Mouse (Mus musculus): ENCODE measurements around the gene Ifitm7. TPM values are rescaled to one million over a fixed set of nuclear protein-coding genes. Genes with fewer than 3 reads are reported as not detected.

The Ifitm7 gene
- total RNA-seq (2014; rRNA removed) (0.48 and 0.92 TPM in 2 replicates), polyA plus RNA-seq (2015; fragmentation: Nextera tagmentation; extraction: Ambion mirVana) (0.36 and 0.44 TPM in 2 replicates)

DNA sequence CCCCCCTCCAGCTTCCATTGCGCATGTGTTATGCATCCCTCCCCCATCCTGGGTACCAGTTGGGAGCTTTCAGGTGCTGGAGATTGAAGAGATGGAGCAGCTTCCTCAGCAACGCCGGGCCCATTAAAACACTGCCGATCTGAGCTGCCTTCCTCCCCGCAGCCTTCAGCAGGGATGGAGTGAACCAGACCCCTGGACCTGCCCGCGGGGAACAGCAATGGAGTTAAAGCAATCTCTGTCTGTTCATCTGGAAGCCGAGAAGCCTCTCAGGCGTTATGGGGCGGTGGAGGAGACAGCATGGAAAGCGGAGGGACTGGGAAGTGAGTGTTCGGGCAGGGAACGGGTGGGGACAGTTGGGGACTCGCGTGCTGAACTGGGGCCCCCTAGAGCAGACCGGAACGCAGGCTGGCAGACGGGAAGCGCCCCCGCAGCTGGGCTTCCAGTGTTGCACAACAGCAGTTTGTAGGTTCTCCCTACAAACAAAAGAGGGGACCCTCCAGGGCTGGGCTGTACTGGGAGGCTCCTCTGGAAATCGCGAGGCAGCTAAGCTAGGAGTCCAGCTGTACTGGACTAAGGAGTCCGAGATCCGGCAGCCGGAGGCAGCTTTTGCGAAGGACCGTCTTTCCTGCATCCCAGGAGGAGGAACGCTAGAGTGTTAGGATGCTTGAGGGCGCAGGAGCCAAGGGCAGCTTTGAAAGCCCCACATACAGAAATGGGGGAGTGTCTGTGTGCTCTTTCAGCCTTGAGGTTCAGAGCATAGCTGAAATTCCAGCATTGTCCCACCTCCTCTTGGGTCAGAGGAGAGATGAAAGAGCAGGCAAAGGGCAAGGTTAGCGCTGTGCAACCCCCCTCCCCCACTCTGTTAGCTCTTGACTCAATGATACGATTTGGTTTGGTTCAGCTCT is at the start of gene Ifitm7, which contains the start of gene 2900011O08Rik:
TSS of gene Ifitm7 (minus strand) at position 315 of the 905 bp plus-strand sequence.
TSS of gene 2900011O08Rik (plus strand) at position 31 of the 905 bp plus-strand sequence.
- 2% methylated on average over 30 of the region's 31 CpGs for WGBS
- DNase-seq, result peak; percentile 80
- TF ChIP-seq CTCF (IDR thresholded peaks at IDR 0.05; ENCODE audit: low read depth), result no peak
- peak within 1 kb of the TSS; percentile 96 for H3K27ac ChIP-seq (ENCODE audit: low read depth, low read length)
- H3K36me3 ChIP-seq (ENCODE audit: insufficient read depth), result no peaks in the 10 kb centered on the region
- no peaks in the 10 kb centered on the region for H3K9me3 ChIP-seq (ENCODE audit: low read length)
- peak within 1 kb of the TSS; percentile 89 for H3K9ac ChIP-seq
- H3K4me1 ChIP-seq (ENCODE audit: insufficient read depth), result peaks cover 15% of the 10 kb centered on the region
- H3K27me3 ChIP-seq (ENCODE audit: insufficient read depth, low read length), result no peaks in the 10 kb centered on the region
- peak within 1 kb of the TSS; percentile 75 for H3K4me3 ChIP-seq (ENCODE audit: low read depth, low read length)
- H3K4me2 ChIP-seq (ENCODE audit: low read depth), result peak within 1 kb of the TSS; percentile 62
- peak; percentile 93 for ATAC-seq

DNA sequence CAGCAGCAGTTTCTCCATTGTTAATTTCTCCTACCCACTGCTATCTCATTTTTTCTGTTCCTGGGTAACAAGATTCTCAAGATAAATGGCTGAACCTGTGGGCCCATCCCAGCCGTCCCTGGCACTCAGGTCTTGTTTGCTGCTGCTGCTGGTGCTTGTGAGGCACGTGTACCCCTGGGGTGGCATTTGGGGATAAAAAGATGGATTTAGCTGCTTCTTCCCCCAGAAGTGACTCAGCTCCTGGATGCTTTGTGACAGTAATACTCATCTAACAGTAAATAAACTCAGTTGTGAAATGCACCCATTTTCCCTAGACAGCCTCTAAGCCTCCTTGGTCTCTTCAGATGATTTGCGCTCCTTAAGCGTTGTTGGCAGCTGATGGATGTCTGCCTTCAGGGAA is 46.4 kb upstream of the Ifitm7 start:
- no peak overlapping the region for H3K4me3 ChIP-seq (ENCODE audit: low read depth, low read length)
- no peaks in the 10 kb centered on the region for H3K4me1 ChIP-seq (ENCODE audit: insufficient read depth)
- no peaks in the 10 kb centered on the region for H3K9me3 ChIP-seq (ENCODE audit: low read length)
- no peak overlapping the region for H3K27ac ChIP-seq (ENCODE audit: low read depth, low read length)
- DNase-seq, result no peak
- WGBS, result 82% methylated on average over 4 of the region's 4 CpGs
- ATAC-seq, result no peak
- no peak for TF ChIP-seq CTCF (IDR thresholded peaks at IDR 0.05; ENCODE audit: low read depth)
- H3K27me3 ChIP-seq (ENCODE audit: insufficient read depth, low read length), result no peaks in the 10 kb centered on the region
- no peak overlapping the region for H3K9ac ChIP-seq
- no peak overlapping the region for H3K4me2 ChIP-seq (ENCODE audit: low read depth)
- H3K36me3 ChIP-seq (ENCODE audit: insufficient read depth), result no peaks in the 10 kb centered on the region

DNA sequence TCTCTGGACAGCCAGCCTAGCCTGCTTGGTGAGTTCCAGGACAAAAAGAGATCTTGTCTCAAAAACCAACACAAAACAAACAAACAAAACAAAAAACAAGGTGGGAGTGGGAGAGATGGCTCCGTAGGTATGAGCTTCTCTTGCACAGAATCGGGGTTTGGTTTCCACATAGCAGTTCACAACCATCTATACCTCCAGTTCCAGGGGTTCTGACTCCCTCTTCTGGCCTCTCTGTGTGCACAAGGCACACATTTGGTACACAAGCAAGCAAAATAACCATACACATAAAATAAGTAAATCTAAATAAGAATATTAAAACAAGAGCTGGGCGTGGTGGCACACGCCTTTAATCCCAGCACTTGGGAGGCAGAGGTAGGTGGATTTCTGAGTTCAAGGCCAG is 44.0 kb upstream of the Ifitm7 start:
- no peak for DNase-seq
- ATAC-seq, result no peak
- 90% methylated on average over 4 of the region's 4 CpGs for WGBS
- Histone ChIP-seq H3K4me2 (ENCODE audit: low read depth) (no peak overlapping the region), H3K4me3 (ENCODE audit: low read depth, low read length) (no peak overlapping the region), H3K36me3 (ENCODE audit: insufficient read depth) (no peaks in the 10 kb centered on the region), H3K27me3 (ENCODE audit: insufficient read depth, low read length) (no peaks in the 10 kb centered on the region), H3K9me3 (ENCODE audit: low read length) (no peaks in the 10 kb centered on the region), H3K27ac (ENCODE audit: low read depth, low read length) (no peak overlapping the region), H3K9ac (no peak overlapping the region), H3K4me1 (ENCODE audit: insufficient read depth) (no peaks in the 10 kb centered on the region)
- 0 out of 2 replicates have a peak, but pooled peaks have one; percentile 5 for TF ChIP-seq CTCF (IDR thresholded peaks at IDR 0.05; ENCODE audit: low read depth)

DNA sequence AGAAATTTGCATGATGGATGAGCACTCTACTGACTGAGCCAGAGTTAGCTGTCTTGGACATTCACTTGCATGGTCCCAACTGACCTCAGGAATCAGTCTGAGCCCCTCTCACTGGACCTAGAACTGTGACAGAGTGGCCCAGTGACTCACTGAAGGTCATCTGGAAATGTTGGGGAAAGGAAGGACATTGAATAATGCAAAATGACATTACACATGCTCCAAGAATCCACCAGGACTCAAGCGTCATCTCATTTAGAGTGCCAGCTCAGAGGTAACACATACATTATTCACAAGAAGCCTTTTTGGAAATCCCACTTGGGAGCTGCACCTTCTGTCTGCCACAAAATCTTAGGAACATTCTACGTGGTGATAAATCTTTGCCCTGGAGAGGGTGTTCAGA is 43.2 kb upstream of the Ifitm7 start:
- H3K9me3 ChIP-seq (ENCODE audit: low read length), result no peaks in the 10 kb centered on the region
- H3K9ac ChIP-seq, result no peak overlapping the region
- H3K4me2 ChIP-seq (ENCODE audit: low read depth), result no peak overlapping the region
- no peaks in the 10 kb centered on the region for H3K36me3 ChIP-seq (ENCODE audit: insufficient read depth)
- no peak for TF ChIP-seq CTCF (IDR thresholded peaks at IDR 0.05; ENCODE audit: low read depth)
- DNase-seq, result no peak
- H3K27ac ChIP-seq (ENCODE audit: low read depth, low read length), result no peak overlapping the region
- no peaks in the 10 kb centered on the region for H3K4me1 ChIP-seq (ENCODE audit: insufficient read depth)
- no peaks in the 10 kb centered on the region for H3K27me3 ChIP-seq (ENCODE audit: insufficient read depth, low read length)
- 50% methylated on average over 2 of the region's 2 CpGs for WGBS
- H3K4me3 ChIP-seq (ENCODE audit: low read depth, low read length), result no peak overlapping the region
- no peak for ATAC-seq

DNA sequence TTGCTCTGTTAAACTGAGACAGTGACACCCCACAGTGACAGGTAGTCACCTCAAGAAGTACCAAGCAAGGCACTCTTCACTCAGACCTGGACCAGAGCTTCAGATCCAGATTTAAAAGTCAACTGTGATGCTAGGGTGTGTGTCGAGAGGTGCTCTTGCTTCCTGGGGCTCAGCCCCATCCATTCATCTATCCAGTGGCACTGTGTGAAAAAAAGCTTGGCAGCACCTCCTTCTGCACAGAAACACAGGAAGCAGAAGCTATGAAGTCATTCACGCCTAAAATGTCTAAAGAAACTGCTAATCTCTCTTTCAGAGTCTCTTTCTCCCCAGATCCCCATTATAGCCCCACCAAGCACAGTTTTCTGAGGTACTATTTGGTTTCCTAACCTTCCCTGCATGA is 42.4 kb upstream of the Ifitm7 start:
- Histone ChIP-seq H3K36me3 (ENCODE audit: insufficient read depth) (no peaks in the 10 kb centered on the region), H3K4me1 (ENCODE audit: insufficient read depth) (no peaks in the 10 kb centered on the region), H3K9ac (no peak overlapping the region), H3K4me2 (ENCODE audit: low read depth) (no peak overlapping the region), H3K27ac (ENCODE audit: low read depth, low read length) (no peak overlapping the region), H3K4me3 (ENCODE audit: low read depth, low read length) (no peak overlapping the region), H3K9me3 (ENCODE audit: low read length) (no peaks in the 10 kb centered on the region), H3K27me3 (ENCODE audit: insufficient read depth, low read length) (no peaks in the 10 kb centered on the region)
- ATAC-seq (no peak; the same call in 1 of the 2 replicates), DNase-seq (no peak)
- TF ChIP-seq CTCF (IDR thresholded peaks at IDR 0.05; ENCODE audit: low read depth), result no peak
- 48% methylated on average over 2 of the region's 2 CpGs for WGBS

DNA sequence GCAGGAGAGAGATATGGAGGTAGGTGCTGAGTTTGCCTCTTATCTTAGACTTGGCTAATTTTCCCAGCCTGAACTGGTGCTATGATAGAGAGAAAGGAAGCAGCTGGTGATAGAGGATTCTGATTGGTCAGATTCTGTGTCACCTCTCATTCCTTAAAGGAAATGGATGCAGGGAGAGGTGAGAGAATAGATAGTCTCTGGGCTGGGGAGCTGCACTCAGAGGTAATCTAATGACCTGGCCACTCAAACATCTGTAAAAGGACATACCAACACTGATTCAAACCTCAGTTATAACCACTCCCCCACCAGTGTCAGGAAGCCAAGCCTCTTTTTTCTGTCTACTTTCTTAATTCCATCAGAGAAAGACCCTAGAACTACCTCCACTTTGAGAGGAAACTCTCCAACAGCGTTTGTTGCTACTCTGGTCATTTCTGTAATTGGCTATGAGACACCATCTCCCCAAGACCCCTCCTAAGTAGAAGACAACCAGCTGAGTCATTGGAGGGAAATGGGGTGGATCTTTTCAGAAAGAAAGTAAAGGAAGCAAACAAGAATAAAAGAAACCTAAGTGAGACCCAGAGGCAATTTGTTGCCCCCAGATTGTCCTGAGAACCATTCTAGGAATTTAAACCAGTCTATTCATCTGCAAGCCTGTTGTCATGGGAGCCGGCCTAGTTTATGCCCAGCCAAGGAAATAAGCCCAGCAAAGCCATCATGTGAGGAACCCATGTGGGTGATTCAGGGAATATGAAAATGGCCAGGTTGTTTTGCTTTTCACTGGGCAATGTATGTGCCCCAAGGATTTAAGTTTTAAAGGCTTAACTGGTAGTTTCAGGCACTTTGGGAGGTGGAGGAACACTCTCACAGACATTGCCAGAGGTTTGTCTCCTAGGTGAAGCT is 38.7 kb upstream of the Ifitm7 start:
- no peak for TF ChIP-seq CTCF (IDR thresholded peaks at IDR 0.05; ENCODE audit: low read depth)
- Histone ChIP-seq H3K4me2 (ENCODE audit: low read depth) (no peak overlapping the region), H3K27me3 (ENCODE audit: insufficient read depth, low read length) (no peaks in the 10 kb centered on the region), H3K4me1 (ENCODE audit: insufficient read depth) (no peaks in the 10 kb centered on the region), H3K4me3 (ENCODE audit: low read depth, low read length) (no peak overlapping the region), H3K9me3 (ENCODE audit: low read length) (no peaks in the 10 kb centered on the region), H3K27ac (ENCODE audit: low read depth, low read length) (no peak overlapping the region), H3K36me3 (ENCODE audit: insufficient read depth) (no peaks in the 10 kb centered on the region), H3K9ac (no peak overlapping the region)
- 0 out of 2 replicates have a peak, but pooled peaks have one; percentile 45 for ATAC-seq
- 25% methylated on average over 2 of the region's 2 CpGs for WGBS
- DNase-seq, result no peak

Data from forebrain, postnatal 0 days (tissue).